14 mouse cellular contexts compared by ENCODE assay signal in genomic region chr7:73505266-73505665, GRCm38 (mm10).
"Had no signal": no experiment of that assay in that cellular context is flagged by ENCODE, and none has a peak within 500 bp of the region (broad histone marks: within the 10 kb centered on the region; RNA-seq: fewer than 3 reads in every experiment).

No protein-coding gene starts in this region.

- H3K4me1 ChIP-seq: limb, embryonic 13.5 days; lung, embryonic 15.5 days; midbrain, embryonic 12.5 days; neural tube, embryonic 15.5 days had no signal

- H3K27me3 ChIP-seq: limb, embryonic 13.5 days; lung, embryonic 15.5 days; midbrain, embryonic 12.5 days; neural tube, embryonic 15.5 days had no signal

- H3K4me2 ChIP-seq: limb, embryonic 13.5 days; lung, embryonic 15.5 days; midbrain, embryonic 12.5 days; neural tube, embryonic 15.5 days had no signal

- ATAC-seq: intestine, postnatal 0 days had no signal

- H3K27ac ChIP-seq: limb, embryonic 13.5 days; liver, embryonic 14.5 days; lung, embryonic 15.5 days; midbrain, embryonic 12.5 days; neural tube, embryonic 15.5 days; stomach, postnatal 0 days had no signal

- DNase-seq: kidney, adult 8-10 months; kidney, postnatal 25 days; left cerebral cortex, postnatal 4 days; right cerebral cortex, adult 18-20 months; right cerebral cortex, postnatal 25 days; thymus, postnatal 4 days had no signal

- H3K9me3 ChIP-seq: limb, embryonic 13.5 days; lung, embryonic 15.5 days; midbrain, embryonic 12.5 days; neural tube, embryonic 15.5 days had no signal

- H3K9ac ChIP-seq: limb, embryonic 13.5 days; liver, embryonic 14.5 days; lung, embryonic 15.5 days; midbrain, embryonic 12.5 days; neural tube, embryonic 15.5 days had no signal

- H3K4me3 ChIP-seq: limb, embryonic 13.5 days; lung, embryonic 15.5 days; midbrain, embryonic 12.5 days; myocyte; neural tube, embryonic 15.5 days had no signal
